Mouse (Mus musculus): ENCODE data around the gene Mxd3. TPM values are rescaled to one million over a fixed set of nuclear protein-coding genes. Genes with fewer than 3 reads are reported as not detected.
A peak's percentile ranks its signal among the peaks of the same experiment; 100 is the strongest.

The Mxd3 gene
- polyA plus RNA-seq, 1 experiment from 2014 or later: 22.3 TPM

DNA sequence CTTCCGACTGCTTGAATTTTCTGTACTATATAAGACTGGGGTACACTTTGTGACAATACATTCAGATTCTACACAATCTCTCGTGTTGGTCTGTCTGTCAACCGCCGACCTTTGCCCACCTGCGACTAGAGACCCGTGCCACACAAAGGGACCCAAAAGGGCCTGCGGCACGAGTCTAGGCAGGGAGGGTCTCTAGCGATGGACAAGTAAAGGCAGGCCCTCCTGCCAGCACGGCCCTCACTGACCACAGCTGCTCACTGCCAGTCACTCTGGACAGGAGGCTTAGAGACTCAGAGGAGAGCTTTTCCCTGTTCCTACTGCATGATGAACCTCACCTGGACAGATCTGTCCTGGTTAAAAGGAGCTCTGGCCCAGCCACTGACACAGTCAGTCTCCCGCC is 12.8 kb upstream of the Mxd3 start:
- Histone ChIP-seq H3K4me3 (ENCODE audit: control insufficient read depth in 1 of 2, insufficient read depth in 1 of 2, low read depth in 1 of 2, low read length in 2 of 2) (no peak overlapping the region), H3K4me2 (ENCODE audit: low read length) (no peak overlapping the region), H3K9ac (ENCODE audit: low read length) (no peak overlapping the region), H3K27me3 (ENCODE audit: control insufficient read depth, insufficient read depth, low read length) (no peaks in the 10 kb centered on the region), H3K27ac (replicated peaks in 1 of 2; ENCODE audit: control insufficient read depth in 1 of 2, insufficient read depth in 1 of 2, low read depth in 2 of 2, low read length in 2 of 2) (no peak overlapping the region), H3K4me1 (ENCODE audit: control insufficient read depth in 2 of 2, insufficient read depth in 2 of 2, low read length in 2 of 2) (no peaks in the 10 kb centered on the region), H3K36me3 (ENCODE audit: control insufficient read depth, insufficient read depth, low read length) (peaks cover 39% of the 10 kb centered on the region), H3K9me3 (ENCODE audit: control insufficient read depth, low read length) (no peaks in the 10 kb centered on the region)
- 31% methylated on average over 11 of the region's 11 CpGs for WGBS
- ATAC-seq (ENCODE audit: insufficient number of reproducible peaks, insufficient read depth, low FRiP score, low read depth): no peak

DNA sequence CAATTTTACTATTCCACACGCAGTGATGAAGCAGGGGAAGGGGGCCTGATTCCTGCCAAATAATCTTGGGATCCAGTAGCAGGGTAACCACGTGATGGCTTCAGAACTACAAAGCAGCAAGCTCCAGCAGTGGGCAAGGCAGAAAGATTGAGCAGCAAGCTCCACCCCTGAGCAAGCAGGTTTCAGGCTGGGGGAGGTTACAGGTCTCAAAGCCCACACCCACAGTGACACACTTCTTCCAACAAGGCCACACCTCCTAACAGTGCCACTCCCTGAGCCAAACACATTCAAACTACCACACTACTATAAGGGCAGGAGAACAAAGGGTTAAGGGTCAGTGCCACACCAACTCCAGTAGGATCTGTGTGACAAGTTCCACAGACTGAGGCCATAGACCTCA is 9.6 kb upstream of the Mxd3 start:
- 35% methylated on average over 2 of the region's 2 CpGs for WGBS
- Histone ChIP-seq H3K36me3 (ENCODE audit: control insufficient read depth, insufficient read depth, low read length) (peaks cover 7% of the 10 kb centered on the region), H3K4me3 (ENCODE audit: control insufficient read depth in 1 of 2, insufficient read depth in 1 of 2, low read depth in 1 of 2, low read length in 2 of 2) (no peak overlapping the region), H3K9ac (ENCODE audit: low read length) (no peak overlapping the region), H3K27me3 (ENCODE audit: control insufficient read depth, insufficient read depth, low read length) (no peaks in the 10 kb centered on the region), H3K9me3 (ENCODE audit: control insufficient read depth, low read length) (no peaks in the 10 kb centered on the region), H3K4me2 (ENCODE audit: low read length) (no peak overlapping the region), H3K4me1 (ENCODE audit: control insufficient read depth in 2 of 2, insufficient read depth in 2 of 2, low read length in 2 of 2) (no peaks in the 10 kb centered on the region), H3K27ac (replicated peaks in 1 of 2; ENCODE audit: control insufficient read depth in 1 of 2, insufficient read depth in 1 of 2, low read depth in 2 of 2, low read length in 2 of 2) (no peak overlapping the region)
- ATAC-seq (ENCODE audit: insufficient number of reproducible peaks, insufficient read depth, low FRiP score, low read depth): no peak

DNA sequence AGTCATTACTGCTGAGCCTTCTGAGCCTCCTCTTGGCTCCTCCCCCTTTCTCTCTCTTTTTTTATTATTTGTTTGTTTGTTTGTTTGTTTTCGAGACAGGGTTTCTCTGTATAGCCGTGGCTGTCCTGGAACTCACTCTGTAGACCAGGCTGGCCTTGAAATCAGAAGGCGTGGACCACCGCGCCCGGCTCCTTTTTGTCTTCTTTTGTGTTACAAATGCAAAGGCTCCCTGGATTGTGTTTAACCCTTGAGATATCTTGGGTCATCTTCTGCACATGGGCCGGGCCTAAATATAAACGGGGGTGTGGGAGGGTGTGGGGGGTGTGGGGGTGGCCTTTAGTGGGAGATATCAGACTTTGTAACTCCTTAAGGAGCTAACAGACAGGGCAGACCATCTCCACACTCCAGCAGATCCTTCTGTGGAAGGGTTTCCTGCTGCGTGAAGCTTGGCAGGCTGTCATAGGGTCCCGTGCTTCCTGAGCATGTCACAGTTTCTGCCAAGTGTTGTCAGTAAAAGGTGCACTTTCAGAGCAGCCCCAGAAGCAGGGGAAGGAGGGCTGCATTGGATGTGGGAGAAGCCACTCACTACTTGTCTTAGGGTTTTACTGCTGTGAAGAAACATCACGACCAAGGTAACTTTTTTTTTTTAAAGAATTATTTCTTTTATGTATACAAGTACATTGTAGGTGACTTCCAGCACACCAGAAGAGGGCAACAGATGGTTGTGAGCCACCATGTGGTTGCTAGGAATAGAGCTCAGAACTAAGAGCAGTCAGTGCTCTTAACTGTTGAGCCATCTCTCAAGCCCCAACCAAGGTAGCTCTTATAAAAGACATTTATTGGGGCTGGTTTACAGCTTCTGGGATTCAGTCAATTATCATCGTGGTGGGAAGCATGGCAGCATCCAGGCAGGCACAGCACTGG is 8.8 kb upstream of the Mxd3 start:
- Histone ChIP-seq H3K4me1 (ENCODE audit: control insufficient read depth in 2 of 2, insufficient read depth in 2 of 2, low read length in 2 of 2) (no peaks in the 10 kb centered on the region), H3K4me3 (ENCODE audit: control insufficient read depth in 1 of 2, insufficient read depth in 1 of 2, low read depth in 1 of 2, low read length in 2 of 2) (no peak overlapping the region), H3K27me3 (ENCODE audit: control insufficient read depth, insufficient read depth, low read length) (no peaks in the 10 kb centered on the region), H3K9me3 (ENCODE audit: control insufficient read depth, low read length) (no peaks in the 10 kb centered on the region), H3K36me3 (ENCODE audit: control insufficient read depth, insufficient read depth, low read length) (no peaks in the 10 kb centered on the region), H3K27ac (replicated peaks in 1 of 2; ENCODE audit: control insufficient read depth in 1 of 2, insufficient read depth in 1 of 2, low read depth in 2 of 2, low read length in 2 of 2) (no peak overlapping the region), H3K4me2 (ENCODE audit: low read length) (no peak overlapping the region), H3K9ac (ENCODE audit: low read length) (no peak overlapping the region)
- 56% methylated on average over 12 of the region's 12 CpGs for WGBS
- no peak for ATAC-seq (ENCODE audit: insufficient number of reproducible peaks, insufficient read depth, low FRiP score, low read depth)

DNA sequence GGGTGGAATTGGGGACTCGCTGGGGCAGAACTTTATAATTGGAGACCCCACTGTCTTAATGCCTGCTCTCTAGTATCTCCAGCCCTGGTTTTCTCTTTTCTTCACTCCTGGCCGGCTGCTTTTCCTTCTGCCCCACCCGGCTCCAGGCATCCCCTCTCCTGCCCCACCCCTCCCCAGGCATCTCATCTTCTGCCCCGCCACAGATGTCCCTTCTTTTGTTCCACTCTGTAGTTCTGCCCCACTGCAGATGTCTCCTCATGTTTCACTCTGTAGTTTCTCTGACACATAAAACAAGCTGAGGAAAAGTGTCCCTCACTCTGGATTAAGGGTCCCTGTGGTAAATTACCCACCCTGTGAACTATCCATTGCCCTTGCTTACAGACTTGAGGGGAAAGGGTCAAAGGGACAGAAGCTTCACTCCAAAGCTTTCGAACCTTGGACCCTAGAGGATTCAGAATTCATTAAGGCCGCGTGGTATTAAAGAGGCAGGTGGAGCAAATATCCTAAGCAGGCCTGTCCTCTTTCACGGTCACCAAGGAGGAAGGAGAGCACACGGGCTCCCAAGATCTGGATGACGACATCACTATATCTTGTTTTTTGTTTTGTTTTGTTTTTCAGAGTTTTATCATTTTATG is 7.8 kb upstream of the Mxd3 start:
- no peaks in the 10 kb centered on the region for H3K9me3 ChIP-seq (ENCODE audit: control insufficient read depth, low read length)
- WGBS: 76% methylated on average over 10 of the region's 10 CpGs
- H3K36me3 ChIP-seq (ENCODE audit: control insufficient read depth, insufficient read depth, low read length): no peaks in the 10 kb centered on the region
- H3K4me3 ChIP-seq (ENCODE audit: control insufficient read depth in 1 of 2, insufficient read depth in 1 of 2, low read depth in 1 of 2, low read length in 2 of 2): no peak overlapping the region
- H3K9ac ChIP-seq (ENCODE audit: low read length): no peak overlapping the region
- no peak for ATAC-seq (ENCODE audit: insufficient number of reproducible peaks, insufficient read depth, low FRiP score, low read depth)
- no peaks in the 10 kb centered on the region for H3K27me3 ChIP-seq (ENCODE audit: control insufficient read depth, insufficient read depth, low read length)
- H3K4me2 ChIP-seq (ENCODE audit: low read length): no peak overlapping the region
- no peak overlapping the region for H3K27ac ChIP-seq (replicated peaks in 1 of 2; ENCODE audit: control insufficient read depth in 1 of 2, insufficient read depth in 1 of 2, low read depth in 2 of 2, low read length in 2 of 2)
- no peaks in the 10 kb centered on the region for H3K4me1 ChIP-seq (ENCODE audit: control insufficient read depth in 2 of 2, insufficient read depth in 2 of 2, low read length in 2 of 2)

DNA sequence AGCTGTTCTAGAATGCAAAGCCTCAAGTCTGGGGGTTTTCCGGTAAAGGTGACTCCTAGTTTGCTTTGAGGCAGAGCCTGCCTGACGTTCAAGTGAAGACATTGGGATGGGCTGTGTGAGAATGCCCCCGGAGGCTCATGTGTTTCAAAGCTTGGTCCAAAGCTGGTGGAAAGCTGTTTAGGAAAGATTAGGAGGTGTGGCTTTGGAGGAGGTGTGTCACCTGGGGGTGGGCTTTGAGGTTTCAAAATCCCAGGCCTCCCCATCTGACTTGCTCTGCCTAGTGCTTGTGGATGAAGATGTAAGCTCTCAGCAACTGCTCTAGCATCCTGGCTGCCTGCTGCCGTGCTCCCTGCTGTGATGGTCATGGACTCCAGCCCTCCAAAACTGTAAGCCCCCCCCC is 6.1 kb upstream of the Mxd3 start:
- WGBS: 69% methylated on average over 4 of the region's 4 CpGs
- ATAC-seq (ENCODE audit: insufficient number of reproducible peaks, insufficient read depth, low FRiP score, low read depth): no peak
- H3K4me2 ChIP-seq (ENCODE audit: low read length): no peak overlapping the region

DNA sequence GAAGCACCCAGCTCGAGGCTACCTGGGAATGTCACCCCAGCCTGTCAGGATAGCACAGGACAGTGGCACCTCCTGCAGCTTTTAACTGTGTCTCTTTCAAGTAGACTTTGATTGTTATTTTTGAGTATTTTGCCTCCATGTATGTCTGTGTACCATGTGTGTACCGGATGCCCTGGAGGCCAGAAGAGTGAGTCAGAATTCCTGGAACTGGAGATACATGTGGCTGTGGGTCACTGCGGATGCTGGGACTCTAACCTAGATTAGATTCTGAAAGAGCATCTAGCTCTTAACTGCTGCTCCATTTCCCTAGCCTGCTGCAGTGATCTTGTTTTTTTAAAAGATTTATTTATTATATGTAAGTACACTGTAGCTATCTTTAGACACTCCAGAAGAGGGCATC is 2.7 kb upstream of the Mxd3 start:
- Histone ChIP-seq H3K4me3 (ENCODE audit: control insufficient read depth in 1 of 2, insufficient read depth in 1 of 2, low read depth in 1 of 2, low read length in 2 of 2) (no peak overlapping the region), H3K36me3 (ENCODE audit: control insufficient read depth, insufficient read depth, low read length) (no peaks in the 10 kb centered on the region), H3K4me1 (ENCODE audit: control insufficient read depth in 2 of 2, insufficient read depth in 2 of 2, low read length in 2 of 2) (peaks cover 19 to 28% of the 10 kb centered on the region in 2 experiments; a peak in 3 of 4 replicates), H3K4me2 (ENCODE audit: low read length) (no peak overlapping the region), H3K27ac (replicated peaks in 1 of 2; ENCODE audit: control insufficient read depth in 1 of 2, insufficient read depth in 1 of 2, low read depth in 2 of 2, low read length in 2 of 2) (no peak overlapping the region), H3K9me3 (ENCODE audit: control insufficient read depth, low read length) (no peaks in the 10 kb centered on the region), H3K9ac (ENCODE audit: low read length) (no peak overlapping the region), H3K27me3 (ENCODE audit: control insufficient read depth, insufficient read depth, low read length) (no peaks in the 10 kb centered on the region)
- ATAC-seq (ENCODE audit: insufficient number of reproducible peaks, insufficient read depth, low FRiP score, low read depth): no peak
- 69% methylated on average over 3 of the region's 3 CpGs for WGBS

More for the DNA sequence above, 6.1 kb upstream of the Mxd3 start:
- H3K27ac ChIP-seq (replicated peaks in 1 of 2; ENCODE audit: control insufficient read depth in 1 of 2, insufficient read depth in 1 of 2, low read depth in 2 of 2, low read length in 2 of 2): no peak overlapping the region
- H3K4me1 ChIP-seq (ENCODE audit: control insufficient read depth in 2 of 2, insufficient read depth in 2 of 2, low read length in 2 of 2): peaks cover 2 to 4% of the 10 kb centered on the region in 2 experiments; a peak in 3 of 4 replicates
- no peaks in the 10 kb centered on the region for H3K9me3 ChIP-seq (ENCODE audit: control insufficient read depth, low read length)
- no peak overlapping the region for H3K9ac ChIP-seq (ENCODE audit: low read length)
- H3K27me3 ChIP-seq (ENCODE audit: control insufficient read depth, insufficient read depth, low read length): no peaks in the 10 kb centered on the region
- no peaks in the 10 kb centered on the region for H3K36me3 ChIP-seq (ENCODE audit: control insufficient read depth, insufficient read depth, low read length)
- H3K4me3 ChIP-seq (ENCODE audit: control insufficient read depth in 1 of 2, insufficient read depth in 1 of 2, low read depth in 1 of 2, low read length in 2 of 2): no peak overlapping the region

DNA sequence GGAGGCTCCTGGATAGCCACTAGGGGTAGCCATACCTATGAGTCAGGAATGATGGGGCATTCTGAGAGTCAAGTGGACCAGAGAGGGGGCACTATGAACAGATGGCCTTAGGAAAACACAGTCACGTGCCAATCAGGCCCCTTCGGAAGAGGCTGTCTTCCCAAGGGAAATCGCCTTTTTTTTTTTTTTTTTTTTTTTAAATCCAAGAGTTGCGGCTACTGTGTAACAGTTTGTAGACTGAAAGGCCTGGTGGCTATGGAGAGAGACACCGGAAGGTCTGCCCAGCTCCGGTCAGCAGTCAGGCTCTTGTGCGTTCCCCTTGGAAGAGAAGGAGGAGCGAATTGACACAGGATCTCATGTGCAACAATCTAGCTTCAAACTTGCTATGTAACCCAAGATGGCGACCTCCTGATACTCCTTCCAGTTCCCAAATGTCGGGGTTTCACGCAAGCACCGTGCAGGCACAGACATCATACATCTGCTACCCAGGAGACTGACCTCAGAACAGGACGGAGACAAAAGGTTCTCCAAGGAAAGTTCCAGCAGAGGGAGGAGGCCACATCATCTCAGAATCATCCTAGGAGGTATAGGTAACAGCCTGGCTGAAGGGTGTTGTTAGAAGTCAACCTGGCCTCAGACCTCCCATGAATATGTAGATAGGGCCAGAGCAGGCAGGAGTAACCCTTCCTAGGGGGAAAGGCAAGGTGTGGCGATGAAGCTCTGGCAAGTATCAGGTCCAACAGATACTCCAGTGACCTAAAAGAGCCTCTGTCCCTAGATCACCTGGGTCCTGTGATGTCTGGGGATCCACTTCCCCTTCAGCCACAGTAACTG is 1.2 kb upstream of the Mxd3 start:
- peaks cover 19 to 30% of the 10 kb centered on the region in 2 experiments; a peak in 3 of 4 replicates for H3K4me1 ChIP-seq (ENCODE audit: control insufficient read depth in 2 of 2, insufficient read depth in 2 of 2, low read length in 2 of 2)
- H3K9ac ChIP-seq (ENCODE audit: low read length): peak overlapping the region; percentile 71
- no peaks in the 10 kb centered on the region for H3K9me3 ChIP-seq (ENCODE audit: control insufficient read depth, low read length)
- H3K27ac ChIP-seq (replicated peaks in 1 of 2; ENCODE audit: control insufficient read depth in 1 of 2, insufficient read depth in 1 of 2, low read depth in 2 of 2, low read length in 2 of 2): peak overlapping the region; percentile 50 to 84; a peak in 3 of 4 replicates
- peaks cover 8% of the 10 kb centered on the region for H3K36me3 ChIP-seq (ENCODE audit: control insufficient read depth, insufficient read depth, low read length)
- H3K4me3 ChIP-seq (ENCODE audit: control insufficient read depth in 1 of 2, insufficient read depth in 1 of 2, low read depth in 1 of 2, low read length in 2 of 2): peak overlapping the region; percentile 60 to 74
- no peak for ATAC-seq (ENCODE audit: insufficient number of reproducible peaks, insufficient read depth, low FRiP score, low read depth)
- H3K27me3 ChIP-seq (ENCODE audit: control insufficient read depth, insufficient read depth, low read length): no peaks in the 10 kb centered on the region
- H3K4me2 ChIP-seq (ENCODE audit: low read length): peak overlapping the region; percentile 79
- WGBS: 46% methylated on average over 14 of the region's 14 CpGs
